Mouse (Mus musculus) heart, adult 11 months (tissue): Measurements from ENCODE around the gene Gm1979.
A peak's percentile ranks its signal among the peaks of the same experiment; 100 is the strongest.
"Not testable (repeated sequence)": the region's sequence is repeated elsewhere in the genome, so short reads cannot be mapped to it uniquely, and the experiment has no call there.

Source experiments
- DNase-seq: peaks from one replicate; pipeline ENCODE4 v3.0.0; 2022

Gene Gm1979

DNA sequence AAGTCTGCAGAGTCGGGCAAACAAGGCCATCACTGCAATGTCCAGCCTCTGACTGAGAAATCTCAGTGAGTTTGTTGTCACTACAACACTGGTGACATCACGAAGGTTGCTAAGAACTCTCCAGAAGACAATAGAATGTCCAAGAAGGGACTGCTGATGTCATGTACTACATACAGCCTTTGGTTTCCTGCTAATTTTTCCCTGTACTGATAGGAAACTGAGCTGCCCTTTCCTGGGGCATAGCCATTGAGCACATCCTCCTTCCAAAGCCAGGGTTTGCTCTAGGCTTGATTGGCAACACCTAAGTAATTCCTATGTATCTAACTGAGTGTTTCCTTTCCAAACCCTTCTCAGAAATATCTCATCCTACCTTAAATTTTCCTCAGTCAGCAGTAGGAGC is at the start of gene Gm1979:
Gene Gm1979, minus strand, starts transcription at position 101 of the 400 bp plus-strand sequence.
- not testable (repeated sequence) for DNase-seq

GRCm38 (mm10) chr5:26039458-26039857 is 34.9 kb upstream of the Gm1979 start, which contains the start of gene Speer4a:
Gene Speer4a, minus strand, starts transcription at chr5:26039558.
- not testable (repeated sequence) for DNase-seq

GRCm38 (mm10) chr5:26022816-26023215 is 18.2 kb upstream of the Gm1979 start, which contains the start of gene Gm5862:
Gene Gm5862, minus strand, starts transcription at chr5:26022916.
- DNase-seq, result not testable (repeated sequence)

DNA sequence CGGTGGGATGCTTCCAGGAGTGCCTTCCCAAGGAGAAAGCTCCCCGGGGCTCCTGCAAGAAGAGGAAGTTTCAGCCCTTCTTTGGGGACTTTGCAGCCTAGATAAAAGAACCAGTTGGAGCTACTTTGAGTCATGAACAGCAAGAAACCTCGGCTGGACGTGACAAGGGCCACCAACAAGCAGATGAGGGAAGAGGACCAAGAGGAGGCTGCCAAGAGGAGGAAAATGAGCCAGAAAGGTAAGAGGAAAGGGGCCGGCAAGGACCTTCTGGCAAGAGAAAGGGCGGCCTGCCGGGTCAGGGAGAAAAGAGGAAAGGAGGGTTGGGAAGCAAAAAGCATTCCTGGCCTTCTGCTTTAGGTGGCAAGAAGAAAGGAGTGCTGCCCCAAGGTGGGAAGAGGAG is 3.1 kb upstream of the Gm1979 start:
- DNase-seq, result not testable (repeated sequence)

DNA sequence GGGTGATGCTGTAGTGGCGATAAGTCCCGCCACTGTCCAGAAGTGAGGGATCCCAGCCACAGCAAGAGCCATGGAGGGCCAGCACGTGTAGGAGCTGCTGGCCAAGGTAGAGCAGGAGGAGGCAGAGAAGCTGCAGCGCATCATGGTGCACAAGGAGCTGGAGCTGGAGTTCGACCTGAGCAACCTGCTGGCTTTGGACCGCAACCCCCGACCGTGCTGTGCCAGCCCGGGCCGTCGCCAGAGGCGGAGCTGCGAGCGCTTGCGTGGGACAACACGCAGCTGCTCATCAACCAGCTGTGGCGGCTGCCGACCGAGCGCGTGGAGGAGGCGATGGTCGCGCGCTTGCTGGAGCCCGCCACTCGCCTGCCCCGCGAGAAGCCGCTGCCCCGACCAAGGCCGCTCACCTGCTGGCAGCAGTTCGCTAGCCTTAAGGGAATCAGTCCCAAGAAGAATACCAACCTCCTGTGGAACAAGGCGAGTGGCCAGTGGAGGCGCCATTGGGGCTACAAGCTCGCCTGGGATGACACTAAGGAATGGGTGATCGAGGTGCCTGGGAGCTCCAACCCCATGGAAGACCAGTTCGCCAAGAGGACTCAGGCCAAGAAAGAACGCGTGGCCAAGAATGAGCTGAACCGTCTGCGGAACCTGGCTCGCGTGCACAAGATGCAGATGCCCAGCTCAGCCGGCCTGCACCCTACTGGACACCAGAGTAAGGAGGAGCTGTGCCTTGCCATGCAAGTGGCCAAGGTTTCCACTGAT is 2.5 kb upstream of the Gm1979 start:
- DNase-seq, result peak; percentile 81

DNA sequence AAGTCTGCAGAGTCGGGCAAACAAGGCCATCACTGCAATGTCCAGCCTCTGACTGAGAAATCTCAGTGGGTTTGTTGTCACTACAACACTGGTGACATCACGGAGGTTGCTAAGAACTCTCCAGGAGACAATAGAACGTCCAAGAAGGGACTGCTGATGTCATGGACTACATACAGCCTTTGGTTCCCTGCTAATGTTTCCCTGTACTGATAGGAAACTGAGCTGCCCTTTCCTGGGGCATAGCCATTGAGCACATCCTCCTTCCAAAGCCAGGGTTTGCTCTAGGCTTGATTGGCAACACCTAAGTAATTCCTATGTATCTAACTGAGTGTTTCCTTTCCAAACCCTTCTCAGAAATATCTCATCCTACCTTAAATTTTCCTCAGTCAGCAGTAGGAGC is 16.0 kb downstream of the Gm1979 start, which contains the start of gene Gm21698:
Gene Gm21698, minus strand, starts transcription at position 101 of the 400 bp plus-strand sequence.
- not testable (repeated sequence) for DNase-seq

GRCm38 (mm10) chr5:25972563-25972962 is 32.0 kb downstream of the Gm1979 start, which contains the start of gene Gm21680:
Gene Gm21680, minus strand, starts transcription at chr5:25972663.
- DNase-seq, result not testable (repeated sequence)

- DNase-seq, result not testable (repeated sequence)
Observed at GRCm38 (mm10) chr5:25957050-25957449, 47.5 kb downstream of the Gm1979 start.

DNA sequence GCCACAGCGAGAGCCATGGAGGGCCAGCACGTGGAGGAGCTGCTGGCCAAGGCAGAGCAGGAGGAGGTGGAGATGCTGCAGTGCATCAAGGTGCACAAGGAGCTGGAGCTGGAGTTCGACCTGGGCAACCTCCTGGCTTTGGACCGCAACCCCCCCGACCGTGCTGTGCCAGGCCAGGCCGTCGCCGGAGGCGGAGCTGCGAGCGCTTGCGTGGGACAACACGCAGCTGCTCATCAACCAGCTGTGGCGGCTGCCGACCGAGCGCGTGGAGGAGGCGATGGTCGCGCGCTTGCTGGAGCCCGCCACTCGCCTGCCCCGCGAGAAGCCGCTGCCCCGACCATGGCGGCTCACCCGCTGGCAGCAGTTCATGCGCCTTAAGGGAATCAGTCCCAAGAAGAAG is 48.0 kb downstream of the Gm1979 start:
- not testable (repeated sequence) for DNase-seq

DNA sequence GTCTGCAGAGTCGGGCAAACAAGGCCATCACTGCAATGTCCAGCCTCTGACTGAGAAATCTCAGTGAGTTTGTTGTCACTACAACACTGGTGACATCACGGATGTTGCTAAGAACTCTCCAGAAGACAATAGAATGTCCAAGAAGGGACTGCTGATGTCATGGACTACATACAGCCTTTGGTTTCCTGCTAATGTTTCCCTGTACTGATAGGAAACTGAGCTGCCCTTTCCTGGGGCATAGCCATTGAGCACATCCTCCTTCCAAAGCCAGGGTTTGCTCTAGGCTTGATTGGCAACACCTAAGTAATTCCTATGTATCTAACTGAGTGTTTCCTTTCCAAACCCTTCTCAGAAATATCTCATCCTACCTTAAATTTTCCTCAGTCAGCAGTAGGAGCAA is 50.3 kb downstream of the Gm1979 start, which contains the start of gene Gm21671:
Gene Gm21671, minus strand, starts transcription at position 101 of the 400 bp plus-strand sequence.
- not testable (repeated sequence) for DNase-seq
